Mouse (Mus musculus): ENCODE results near the gene Cdc14b.

DNA sequence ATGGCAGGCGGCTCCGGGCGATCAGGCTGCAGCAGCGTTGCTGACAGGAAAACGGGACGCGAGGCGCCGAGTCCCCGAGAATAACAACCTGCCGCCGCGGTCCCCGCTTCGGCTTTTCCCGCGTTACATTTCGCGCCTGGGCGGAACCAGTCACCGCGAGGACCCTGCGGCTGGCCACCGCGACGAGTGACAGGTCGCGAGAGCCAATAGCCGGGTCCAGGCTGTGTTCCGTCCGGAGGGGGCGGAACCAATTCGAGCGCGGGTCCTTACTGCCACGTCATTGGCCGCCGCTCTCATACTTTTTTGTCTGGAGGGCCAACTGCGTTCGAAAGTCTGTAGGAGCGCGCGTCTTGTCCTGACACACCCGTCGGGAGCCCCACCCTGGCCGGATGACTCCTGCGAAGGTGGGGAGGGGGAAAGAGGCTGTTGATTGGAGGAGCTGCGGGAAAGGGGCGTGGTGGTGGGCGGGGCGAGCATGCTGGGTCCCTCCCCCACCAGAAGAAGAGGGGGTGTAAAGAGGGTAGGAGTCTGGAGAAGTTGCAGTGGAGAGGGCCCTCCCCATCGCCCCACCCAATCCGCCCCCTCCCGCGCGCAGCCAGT is 121.9 kb downstream of the Cdc14b start, which contains the start of gene Zfp367:
- no peak for TF ChIP-seq CTCF (IDR thresholded peaks at IDR 0.05; ENCODE audit: low read depth, low read length)
- TF ChIP-seq POLR2A (IDR thresholded peaks at IDR 0.05; ENCODE audit: extremely low read depth, insufficient read depth, low read length) = no peak

All from liver, adult 2 months (tissue).